Mouse (Mus musculus) naive thymus-derived CD4-positive, alpha-beta T cell, adult 2 months (primary cell): ENCODE data around the gene Nfam1.

Experiments
- DNase-seq: peaks from one replicate; pipeline ENCODE4 v3.0.0-alpha.2; 2011; ENCODE audit warnings: low read depth

Gene Nfam1

DNA sequence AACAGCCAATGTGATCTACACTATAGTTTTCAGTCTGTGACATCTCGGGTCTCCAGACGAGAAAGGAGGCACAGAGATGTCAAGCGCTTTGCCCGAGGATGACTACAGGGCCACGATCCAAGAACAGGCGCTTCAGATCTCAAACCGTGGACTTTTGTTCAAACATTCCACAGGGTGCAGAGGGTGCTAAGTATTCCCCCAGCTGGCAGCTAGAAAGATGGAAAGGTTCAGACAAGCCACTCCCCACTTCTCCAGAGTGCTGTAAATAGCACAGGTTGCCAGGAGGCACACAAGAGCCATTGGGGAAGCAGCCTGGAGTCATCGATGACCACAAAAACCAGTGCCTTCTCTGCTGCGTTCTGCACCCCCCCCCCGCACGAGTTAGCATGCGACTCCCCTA is 74.0 kb downstream of the Nfam1 start:
- DNase-seq: no peak

GRCm38 (mm10) chr15:82958253-82958701 is 74.8 kb downstream of the Nfam1 start:
- no peak for DNase-seq

DNA sequence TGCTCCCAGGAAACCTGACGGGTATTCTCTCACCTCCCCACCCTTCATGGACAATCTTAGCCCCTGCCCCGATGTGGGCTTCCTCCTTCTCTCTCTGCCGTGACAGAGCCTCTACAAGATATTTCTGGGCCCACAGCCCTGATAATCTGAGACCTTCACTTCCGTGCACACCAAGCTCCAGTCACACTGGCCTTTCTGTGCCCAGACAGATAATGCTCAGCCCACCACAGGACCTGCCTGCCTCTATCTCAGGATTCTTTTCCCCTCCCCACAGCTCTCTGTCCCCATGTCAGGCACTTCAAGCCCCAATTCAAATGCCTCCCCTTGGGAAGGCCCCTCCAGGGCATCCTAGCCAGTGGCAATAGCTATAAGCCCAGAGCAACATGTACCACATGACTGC is 76.4 kb downstream of the Nfam1 start:
- no peak for DNase-seq

GRCm38 (mm10) chr15:82956310-82956709 is 76.8 kb downstream of the Nfam1 start:
- no peak for DNase-seq

- DNase-seq: no peak
Measured at GRCm38 (mm10) chr15:82955286-82955685, 77.8 kb downstream of the Nfam1 start.

- no peak for DNase-seq
Measured at GRCm38 (mm10) chr15:82954034-82954433, 79.1 kb downstream of the Nfam1 start.

GRCm38 (mm10) chr15:82953096-82953495 is 80.0 kb downstream of the Nfam1 start:
- DNase-seq: no peak

- no peak for DNase-seq
Measured at GRCm38 (mm10) chr15:82952292-82952705, 80.8 kb downstream of the Nfam1 start.

DNA sequence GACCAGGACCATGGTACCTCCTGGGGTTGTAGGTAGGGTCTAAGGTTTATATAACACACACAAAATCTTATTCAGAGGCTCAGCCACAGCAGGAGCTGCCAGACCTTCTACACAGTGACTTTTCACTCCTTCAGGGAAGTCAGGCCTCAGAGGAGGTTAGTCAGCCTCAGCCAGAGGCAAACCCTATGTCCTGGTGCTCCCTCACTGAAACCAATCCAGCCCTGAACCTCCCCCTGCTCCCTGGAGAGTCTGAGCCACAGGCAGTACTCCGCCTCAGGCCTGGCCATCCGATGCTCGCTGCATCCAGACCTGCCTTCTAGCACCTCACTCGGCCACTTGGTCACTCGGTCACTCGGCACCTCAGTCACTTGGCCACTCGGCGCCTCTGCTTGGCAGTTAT is 82.9 kb downstream of the Nfam1 start:
- DNase-seq: no peak

DNA sequence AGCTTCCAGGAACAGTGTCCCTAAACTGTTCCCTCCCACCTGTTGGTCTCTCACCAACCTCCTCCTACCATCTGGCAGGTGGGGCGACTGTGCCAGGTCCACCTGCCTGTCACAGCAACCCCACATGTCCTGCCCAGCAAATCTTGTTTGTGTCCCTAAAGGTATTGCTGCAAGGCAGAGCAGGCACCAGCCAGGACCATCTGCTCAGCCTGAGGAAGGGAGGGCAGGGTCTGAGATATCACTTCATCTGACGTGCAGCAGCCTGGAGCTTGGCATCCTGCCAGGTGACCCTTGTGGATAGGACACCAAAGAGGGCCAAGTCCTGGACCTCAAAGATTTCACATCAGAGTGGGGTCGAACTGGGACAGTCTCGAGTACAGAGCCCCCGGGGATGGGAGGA is 85.7 kb downstream of the Nfam1 start:
- no peak for DNase-seq

GRCm38 (mm10) chr15:82944479-82945195 is 88.5 kb downstream of the Nfam1 start:
- no peak for DNase-seq
